Mouse (Mus musculus) NIH3T3 (cell line): ENCODE data around the gene Slc46a2.

Source experiments
- DNase-seq: peaks from one replicate; pipeline ENCODE4 v3.0.0-alpha.2; 2012; ENCODE audit warnings: low read depth

Slc46a2 gene

DNA sequence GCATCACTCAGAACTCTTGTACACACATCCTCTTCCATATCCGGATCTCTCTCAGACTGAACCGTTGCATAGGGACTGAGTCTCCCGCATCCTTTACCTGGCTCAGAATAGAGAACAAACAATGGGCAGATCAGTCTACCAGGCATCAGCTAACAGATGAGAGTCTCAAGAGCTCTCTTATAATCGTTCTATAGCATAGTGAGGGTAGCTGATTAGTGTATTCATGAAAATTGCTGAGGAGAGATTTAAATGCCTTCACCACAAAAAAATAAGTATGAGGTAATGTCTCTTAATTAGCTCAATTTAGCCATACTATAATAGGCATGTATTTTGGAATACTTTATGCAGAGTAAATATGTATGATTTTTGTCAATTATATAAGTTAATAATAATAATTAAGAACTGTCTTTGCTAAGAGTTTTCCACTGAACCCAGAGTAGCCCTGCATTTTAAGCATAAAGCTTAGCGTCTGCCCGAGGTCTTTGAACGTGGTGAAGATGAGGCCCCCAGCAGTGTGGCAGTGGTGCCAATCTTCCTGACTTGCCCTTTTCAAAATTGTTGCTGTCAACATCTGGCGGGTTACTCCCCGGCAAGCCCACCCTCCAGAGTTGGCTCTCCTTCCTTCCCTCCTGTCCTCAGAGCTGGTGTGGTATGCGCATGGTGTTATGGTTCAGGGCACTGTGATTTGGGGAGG is 23.0 kb downstream of the Slc46a2 start:
- no peak for DNase-seq

GRCm38 (mm10) chr4:59890086-59890600 is 24.7 kb downstream of the Slc46a2 start:
- no peak for DNase-seq

- no peak for DNase-seq
These were observed 26.8 kb downstream of the Slc46a2 start for GRCm38 (mm10) chr4:59888014-59888413.

GRCm38 (mm10) chr4:59887011-59887410 is 27.8 kb downstream of the Slc46a2 start:
- DNase-seq, result no peak

- no peak for DNase-seq
These were observed 28.6 kb downstream of the Slc46a2 start for GRCm38 (mm10) chr4:59886281-59886680.

GRCm38 (mm10) chr4:59884136-59884696 is 30.6 kb downstream of the Slc46a2 start:
- no peak for DNase-seq

GRCm38 (mm10) chr4:59881210-59881609 is 33.6 kb downstream of the Slc46a2 start:
- no peak for DNase-seq

DNA sequence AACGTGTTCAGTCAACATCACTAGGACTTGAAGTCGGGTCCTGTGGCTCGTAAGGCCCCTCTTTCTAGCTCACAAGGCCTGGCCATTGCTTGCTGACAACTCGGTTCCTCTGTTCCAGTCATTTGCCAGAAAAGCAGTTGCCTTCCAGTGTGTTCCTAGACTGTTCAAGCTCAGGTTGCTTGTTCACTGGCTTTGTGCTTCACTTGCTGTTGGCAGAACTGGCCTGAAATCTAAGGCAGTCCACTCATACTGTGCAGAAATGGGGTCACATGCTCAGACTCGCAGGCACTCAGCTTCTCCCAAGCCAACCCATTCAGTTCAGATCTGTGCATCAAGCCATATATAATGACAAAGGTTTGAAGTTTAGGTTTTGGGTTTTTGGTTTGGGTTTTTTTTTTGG is 34.1 kb downstream of the Slc46a2 start:
- DNase-seq, result no peak

GRCm38 (mm10) chr4:59879444-59879843 is 35.4 kb downstream of the Slc46a2 start:
- no peak for DNase-seq

DNA sequence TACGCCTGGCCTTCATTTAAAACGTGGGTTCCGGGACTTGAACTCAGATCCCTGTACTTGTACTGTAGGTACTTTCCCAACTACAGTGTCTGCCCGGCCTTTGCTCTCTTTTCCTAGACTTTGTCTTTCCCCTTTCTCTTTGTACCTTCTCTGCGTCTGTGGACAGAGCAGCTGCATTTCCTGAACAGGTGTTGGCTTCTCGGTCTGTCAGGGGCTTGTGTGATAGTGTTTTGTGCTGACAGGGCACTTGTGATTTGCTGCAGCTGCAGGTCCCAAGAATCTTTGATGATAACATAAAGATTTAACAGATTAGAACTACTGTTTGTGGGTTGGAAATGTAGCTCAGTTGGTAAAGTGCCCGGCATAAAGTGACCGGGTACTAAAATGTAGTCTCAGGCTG is 36.3 kb downstream of the Slc46a2 start:
- DNase-seq, result no peak

DNA sequence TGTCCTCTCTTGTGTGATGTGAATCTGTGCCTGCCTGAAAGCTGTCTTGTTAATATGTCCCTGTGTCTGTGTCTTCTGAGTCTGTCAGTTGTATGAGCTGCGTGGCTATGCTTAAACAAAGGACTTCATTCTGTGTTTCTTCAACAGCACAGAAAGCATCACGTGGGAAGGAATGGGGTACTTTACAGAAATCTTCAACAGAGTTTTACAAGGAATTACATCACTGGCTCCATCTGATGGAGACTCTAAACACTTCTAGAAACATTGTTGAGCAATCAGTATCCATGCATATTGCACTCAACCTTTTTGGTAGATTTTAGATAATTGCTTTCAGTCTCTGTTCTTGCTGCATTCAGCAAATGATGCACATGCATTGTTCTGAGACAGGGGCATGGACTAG is 37.8 kb downstream of the Slc46a2 start:
- peak; percentile 59 for DNase-seq

DNA sequence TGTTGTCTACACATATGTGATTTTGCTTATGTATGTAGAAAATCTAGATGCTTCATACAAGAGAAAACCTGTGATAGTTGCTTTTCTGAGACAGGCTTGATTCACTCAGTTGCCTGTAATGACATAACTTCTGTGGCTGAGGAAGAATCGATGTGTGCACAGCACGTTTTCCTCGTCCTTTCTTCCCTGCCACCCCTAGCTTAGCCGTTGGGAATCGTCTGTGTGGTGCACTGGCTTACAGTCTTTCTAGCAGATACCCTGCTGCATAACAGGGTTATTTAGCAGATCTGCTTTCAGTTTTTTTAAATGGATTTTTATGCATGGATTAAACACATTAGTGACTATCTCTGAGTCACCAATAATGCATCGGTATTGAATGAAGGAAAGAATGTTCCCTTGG is 38.3 kb downstream of the Slc46a2 start:
- DNase-seq, result no peak

DNA sequence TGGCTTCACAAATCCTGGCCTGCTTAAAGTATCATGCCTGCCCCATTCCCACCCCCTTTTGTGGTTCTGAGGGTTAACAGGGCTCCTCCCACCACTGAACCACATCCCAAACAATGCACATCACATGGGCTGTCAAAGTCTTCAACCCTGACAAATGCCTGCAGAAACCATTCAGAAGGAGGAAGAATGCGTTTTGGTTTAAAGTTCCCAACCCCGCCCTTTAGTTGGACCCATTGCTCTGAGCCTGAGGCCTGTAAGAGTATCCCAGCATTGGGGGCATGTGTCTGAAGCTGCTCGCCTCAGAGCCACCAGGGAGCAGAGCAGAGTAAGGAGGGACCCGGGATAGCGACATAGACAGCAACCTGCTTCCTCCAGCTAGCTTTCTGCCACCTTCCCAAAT is 41.0 kb downstream of the Slc46a2 start:
- peak; percentile 54 for DNase-seq

DNA sequence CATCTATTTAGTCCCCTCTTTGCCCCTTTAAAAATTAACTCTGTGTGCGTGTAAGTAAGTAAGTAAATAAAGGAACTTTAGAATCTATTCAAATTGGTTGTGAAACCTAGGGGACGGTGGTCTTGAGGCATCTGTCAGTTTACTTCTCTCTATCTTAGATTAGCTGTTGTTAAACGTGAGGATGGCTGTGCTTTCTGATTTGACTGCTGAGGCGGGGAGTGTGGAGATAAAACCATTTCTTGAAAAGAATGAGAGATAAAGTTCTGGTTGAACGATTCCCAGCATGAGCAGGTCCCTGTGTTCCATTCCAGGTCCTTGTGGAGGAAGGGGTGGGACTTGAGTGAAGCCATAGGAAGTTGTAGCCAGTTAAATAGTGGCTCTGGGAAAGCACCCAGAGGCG is 41.6 kb downstream of the Slc46a2 start:
- DNase-seq, result no peak

DNA sequence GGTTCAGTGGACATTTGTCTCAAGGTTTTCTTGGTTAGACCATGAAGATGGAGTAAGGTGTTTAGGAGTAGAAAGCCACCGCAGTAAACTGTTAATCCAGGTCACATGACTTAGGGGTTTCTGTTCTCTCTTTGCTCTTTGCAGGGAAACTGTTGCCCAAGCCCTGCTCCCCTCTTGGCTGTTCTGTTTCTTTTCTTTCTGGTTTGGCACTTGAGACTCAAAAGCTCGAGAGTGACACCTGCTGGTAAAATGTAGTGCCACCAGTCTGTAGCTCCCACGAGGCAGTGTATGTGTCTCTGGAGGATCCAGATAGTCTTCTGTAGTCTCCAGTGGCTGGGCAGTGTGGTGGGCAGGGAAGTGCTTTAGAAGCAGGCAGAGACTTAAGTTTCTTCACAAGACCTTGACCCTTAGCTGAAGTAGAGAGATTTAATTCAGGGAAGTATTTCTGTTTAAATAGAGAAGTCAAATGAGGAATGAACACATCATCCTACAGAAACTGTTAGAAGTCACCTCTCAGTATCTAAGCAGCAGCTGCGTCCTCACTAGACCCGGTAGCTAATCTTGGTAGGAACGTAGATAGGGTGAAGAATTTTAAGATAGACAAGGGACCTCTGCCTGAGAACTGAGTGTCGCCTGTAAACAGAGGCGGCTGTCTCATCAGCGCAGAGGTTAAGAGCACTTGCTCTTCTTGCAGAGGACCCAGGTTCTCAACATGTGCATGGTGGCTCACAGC is 43.8 kb downstream of the Slc46a2 start:
- peak; percentile 97 for DNase-seq

GRCm38 (mm10) chr4:59870433-59870832 is 44.4 kb downstream of the Slc46a2 start:
- DNase-seq, result peak; percentile 74

DNA sequence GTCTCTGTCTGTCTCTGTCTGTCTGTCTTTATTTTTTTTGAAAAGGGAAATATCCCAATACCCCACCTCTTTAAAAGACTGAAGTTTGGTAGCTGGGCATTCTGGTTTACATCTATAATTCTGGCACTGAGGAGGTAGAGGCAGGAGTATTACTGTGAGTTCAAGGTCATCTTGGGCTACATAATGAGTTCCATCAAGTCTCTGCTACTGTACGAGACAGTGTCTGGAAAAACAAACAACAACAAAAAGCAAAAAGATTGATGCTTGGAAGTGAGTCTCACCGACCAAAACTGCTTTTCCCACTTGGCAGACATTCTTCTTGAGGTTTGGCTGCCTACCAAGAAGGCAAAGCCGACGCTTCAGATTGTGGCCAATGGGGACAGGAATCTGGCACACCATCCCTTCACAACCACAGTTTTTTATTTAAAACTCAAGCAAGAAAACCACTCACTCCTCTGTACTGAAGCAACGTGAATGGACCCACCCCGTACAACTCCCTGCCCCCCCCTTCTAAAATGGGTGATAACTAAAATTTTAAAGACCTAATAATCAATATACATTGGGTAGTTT is 45.3 kb downstream of the Slc46a2 start:
- DNase-seq, result peak; percentile 98

- no peak for DNase-seq
These were observed 46.8 kb downstream of the Slc46a2 start for GRCm38 (mm10) chr4:59868086-59868485.

DNA sequence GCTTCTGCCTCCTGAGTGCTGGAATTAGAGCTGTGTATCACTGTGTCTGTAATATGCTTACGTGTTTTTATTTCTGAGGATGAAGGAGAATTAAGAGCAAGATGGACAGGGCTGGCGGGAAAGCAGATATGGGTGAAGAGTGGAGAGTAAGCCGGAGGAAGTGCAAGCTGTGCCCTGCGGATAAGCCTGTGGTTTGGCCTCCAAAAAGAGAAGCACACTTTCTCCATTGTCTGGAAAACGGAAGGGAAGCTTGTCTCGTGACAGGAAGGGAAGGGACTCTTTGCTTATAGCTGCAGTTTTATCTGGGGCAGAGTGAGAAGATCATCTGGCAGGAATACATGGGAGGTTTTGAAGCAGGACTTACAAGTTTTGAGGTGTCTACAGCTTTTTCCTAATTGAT is 51.0 kb downstream of the Slc46a2 start:
- DNase-seq, result no peak

DNA sequence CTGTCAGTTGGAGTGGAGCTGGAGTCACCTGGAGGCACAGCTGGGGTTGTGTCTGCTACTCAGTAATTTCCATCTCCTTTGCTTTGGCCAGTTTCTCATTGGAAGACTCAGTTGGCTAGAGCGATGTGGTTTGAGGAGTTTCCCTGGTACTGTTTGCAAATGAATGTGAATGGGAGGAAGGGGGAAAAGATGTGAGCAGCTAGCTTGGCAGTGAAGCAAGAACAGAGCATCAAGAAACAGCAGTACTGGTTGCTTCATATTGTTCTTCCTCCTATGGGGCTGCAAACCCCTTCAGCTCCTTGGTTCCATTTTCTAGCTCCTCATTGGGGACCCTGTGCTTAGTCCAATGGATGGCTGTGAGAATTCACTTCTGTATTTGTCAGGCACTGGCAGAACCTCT is 52.5 kb downstream of the Slc46a2 start:
- no peak for DNase-seq

- DNase-seq, result no peak
These were observed 53.0 kb downstream of the Slc46a2 start for GRCm38 (mm10) chr4:59861871-59862270.

DNA sequence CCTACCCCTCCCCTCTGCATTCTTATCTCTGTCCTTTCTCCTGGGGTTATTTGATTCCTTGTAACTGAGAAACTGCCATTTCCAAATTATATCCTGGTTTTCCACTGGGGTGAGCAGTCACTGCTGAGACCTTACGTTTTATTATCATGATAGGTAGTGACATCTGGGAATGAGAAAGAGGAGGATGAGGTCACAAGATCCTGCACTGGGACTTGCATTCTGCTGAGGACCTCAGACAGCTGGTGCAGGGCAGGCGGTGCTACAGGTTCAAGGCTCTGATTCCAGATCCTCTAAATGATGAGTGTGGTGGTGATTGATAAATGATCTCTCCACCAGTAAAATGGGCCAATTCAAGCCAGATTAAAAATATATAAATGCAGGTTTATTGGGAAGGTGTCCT is 54.4 kb downstream of the Slc46a2 start:
- DNase-seq, result no peak
